Mouse (Mus musculus): Measurements from ENCODE around the gene Wdfy1. TPM values are rescaled to one million over a fixed set of nuclear protein-coding genes. Genes with fewer than 3 reads are reported as not detected.

Wdfy1 gene
- polyA plus RNA-seq, 2 experiments, result 20.8 to 31.1 TPM

DNA sequence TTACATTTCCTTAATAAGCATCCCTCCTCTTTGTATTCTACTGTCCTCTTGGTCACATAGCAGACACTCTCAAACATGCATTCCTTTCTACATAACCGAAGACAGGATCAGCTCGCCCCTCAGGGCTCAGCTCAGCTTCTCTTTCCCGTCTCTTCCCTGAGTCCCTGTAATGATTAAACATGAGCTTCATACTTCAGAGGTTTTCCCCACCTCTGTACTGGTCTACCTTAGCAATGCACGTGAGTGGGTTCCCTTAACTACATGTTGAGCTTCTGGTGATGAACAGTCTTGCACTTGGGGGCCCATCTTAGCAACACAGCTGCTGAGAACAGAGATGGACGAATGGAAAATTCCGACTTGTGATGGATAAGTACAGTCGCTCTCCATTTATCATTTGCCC lies 116.3 kb downstream of the Wdfy1 start:
- ATAC-seq (ENCODE audit: low FRiP score, low read depth) (no peak), DNase-seq (ENCODE audit: low spot score) (no peak)
- peaks cover 7% of the 10 kb centered on the region; the same call in 1 of the 2 replicates for H3K4me1 ChIP-seq (ENCODE audit: control insufficient read depth, insufficient read depth, low read length)
- H3K27me3 ChIP-seq (ENCODE audit: control insufficient read depth, insufficient read depth, low read length), result no peaks in the 10 kb centered on the region
- no peak overlapping the region for H3K4me3 ChIP-seq (replicated peaks; ENCODE audit: low read length)
- no peak overlapping the region for H3K4me2 ChIP-seq (replicated peaks; ENCODE audit: low read depth, low read length, severe bottlenecking)
- 78% methylated on average over 7 of the region's 7 CpGs for WGBS
- no peak overlapping the region for H3K9ac ChIP-seq (ENCODE audit: low read depth, low read length, severe bottlenecking)
- no peaks in the 10 kb centered on the region for H3K36me3 ChIP-seq (ENCODE audit: control insufficient read depth, insufficient read depth, low read length)
- TF ChIP-seq POLR2A (IDR thresholded peaks at IDR 0.05; ENCODE audit: borderline replicate concordance, extremely low read depth, insufficient read depth, insufficient read length), result no peak
- no peak overlapping the region for H3K27ac ChIP-seq (replicated peaks; ENCODE audit: low read depth, low read length)
- H3K9me3 ChIP-seq (ENCODE audit: control insufficient read depth, low read length), result no peaks in the 10 kb centered on the region

DNA sequence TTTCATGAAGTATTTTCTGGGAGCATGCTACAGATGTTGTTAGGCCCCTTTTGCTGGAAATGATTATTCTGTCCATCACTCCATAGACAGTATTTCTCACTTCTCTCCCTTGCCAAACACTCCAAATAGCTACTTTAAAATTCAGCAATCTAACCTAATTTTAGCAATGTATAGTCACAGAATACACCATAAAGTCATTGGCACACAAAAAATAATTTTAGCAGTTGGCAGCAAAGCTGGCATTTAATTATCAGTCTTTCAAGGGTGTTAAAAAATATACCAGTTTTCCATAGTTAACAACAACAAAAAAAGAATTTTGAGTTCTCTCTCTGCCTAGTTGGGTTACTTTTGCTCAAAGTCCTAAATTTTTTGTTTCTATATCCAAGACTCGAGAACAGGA lies 118.5 kb downstream of the Wdfy1 start:
- WGBS, result 29% methylated on average over 1 of the region's 1 CpGs
- Histone ChIP-seq H3K27me3 (ENCODE audit: control insufficient read depth, insufficient read depth, low read length) (no peaks in the 10 kb centered on the region), H3K9me3 (ENCODE audit: control insufficient read depth, low read length) (no peaks in the 10 kb centered on the region), H3K4me3 (replicated peaks; ENCODE audit: low read length) (no peak overlapping the region), H3K4me1 (ENCODE audit: control insufficient read depth, insufficient read depth, low read length) (peaks cover 7% of the 10 kb centered on the region; the same call in 1 of the 2 replicates), H3K9ac (ENCODE audit: low read depth, low read length, severe bottlenecking) (no peak overlapping the region), H3K36me3 (ENCODE audit: control insufficient read depth, insufficient read depth, low read length) (no peaks in the 10 kb centered on the region), H3K4me2 (replicated peaks; ENCODE audit: low read depth, low read length, severe bottlenecking) (no peak overlapping the region), H3K27ac (replicated peaks; ENCODE audit: low read depth, low read length) (no peak overlapping the region)
- no peak for DNase-seq (ENCODE audit: low spot score)
- TF ChIP-seq POLR2A (IDR thresholded peaks at IDR 0.05; ENCODE audit: borderline replicate concordance, extremely low read depth, insufficient read depth, insufficient read length), result no peak
- no peak for ATAC-seq (ENCODE audit: low FRiP score, low read depth)

DNA sequence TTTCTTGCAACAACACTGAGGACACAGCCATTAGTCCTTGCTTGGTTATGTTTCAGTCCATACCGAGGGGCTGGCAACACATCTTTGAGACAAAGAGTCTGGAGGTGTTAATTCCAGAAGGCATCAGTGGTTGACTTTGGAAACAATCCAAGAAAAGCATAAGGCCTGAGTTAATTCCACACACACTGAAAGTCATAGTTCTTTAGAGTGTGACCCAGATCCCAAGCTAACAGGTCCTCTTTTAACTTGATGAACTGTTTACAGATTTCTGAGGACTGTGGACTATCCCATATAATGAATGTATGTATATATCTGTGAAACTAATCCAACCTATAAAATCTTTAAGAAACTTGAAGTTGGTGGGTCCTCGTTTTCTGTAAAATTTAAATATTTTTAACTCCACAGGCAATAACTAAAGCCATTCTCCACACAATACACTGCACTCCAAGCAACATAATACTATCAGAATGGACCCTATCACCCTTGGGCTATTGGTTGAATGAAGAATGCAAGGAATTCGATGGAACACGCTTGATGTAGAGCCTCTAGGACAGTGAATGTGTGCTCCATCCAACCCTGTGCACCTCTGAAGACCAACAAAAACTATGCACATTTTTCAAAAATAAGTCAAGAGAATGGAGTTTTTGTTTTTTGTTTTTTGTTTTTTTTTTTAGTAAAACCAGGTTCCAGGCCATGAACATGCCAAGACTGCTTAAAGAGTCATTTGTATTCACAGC lies 120.0 kb downstream of the Wdfy1 start:
- DNase-seq (ENCODE audit: low spot score) (peak; percentile 48), ATAC-seq (ENCODE audit: low FRiP score, low read depth) (peak; percentile 53; the same call in 1 of the 2 replicates)
- no peaks in the 10 kb centered on the region for H3K9me3 ChIP-seq (ENCODE audit: control insufficient read depth, low read length)
- TF ChIP-seq POLR2A (IDR thresholded peaks at IDR 0.05; ENCODE audit: borderline replicate concordance, extremely low read depth, insufficient read depth, insufficient read length), result no peak
- H3K36me3 ChIP-seq (ENCODE audit: control insufficient read depth, insufficient read depth, low read length), result no peaks in the 10 kb centered on the region
- peaks cover 7% of the 10 kb centered on the region; the same call in 1 of the 2 replicates for H3K4me1 ChIP-seq (ENCODE audit: control insufficient read depth, insufficient read depth, low read length)
- H3K9ac ChIP-seq (ENCODE audit: low read depth, low read length, severe bottlenecking), result no peak overlapping the region
- no peak overlapping the region for H3K4me2 ChIP-seq (replicated peaks; ENCODE audit: low read depth, low read length, severe bottlenecking)
- H3K4me3 ChIP-seq (replicated peaks; ENCODE audit: low read length), result no peak overlapping the region
- 57% methylated on average over 4 of the region's 4 CpGs for WGBS
- no peak overlapping the region for H3K27ac ChIP-seq (replicated peaks; ENCODE audit: low read depth, low read length)
- no peaks in the 10 kb centered on the region for H3K27me3 ChIP-seq (ENCODE audit: control insufficient read depth, insufficient read depth, low read length)

- Histone ChIP-seq H3K36me3 (ENCODE audit: control insufficient read depth, insufficient read depth, low read length) (no peaks in the 10 kb centered on the region), H3K27ac (replicated peaks; ENCODE audit: low read depth, low read length) (no peak overlapping the region), H3K4me3 (replicated peaks; ENCODE audit: low read length) (no peak overlapping the region), H3K4me1 (ENCODE audit: control insufficient read depth, insufficient read depth, low read length) (peaks cover 7% of the 10 kb centered on the region; the same call in 1 of the 2 replicates), H3K27me3 (ENCODE audit: control insufficient read depth, insufficient read depth, low read length) (no peaks in the 10 kb centered on the region), H3K9ac (ENCODE audit: low read depth, low read length, severe bottlenecking) (no peak overlapping the region), H3K4me2 (replicated peaks; ENCODE audit: low read depth, low read length, severe bottlenecking) (no peak overlapping the region), H3K9me3 (ENCODE audit: control insufficient read depth, low read length) (no peaks in the 10 kb centered on the region)
- DNase-seq (ENCODE audit: low spot score) (no peak), ATAC-seq (ENCODE audit: low FRiP score, low read depth) (no peak)
- no peak for TF ChIP-seq POLR2A (IDR thresholded peaks at IDR 0.05; ENCODE audit: borderline replicate concordance, extremely low read depth, insufficient read depth, insufficient read length)
- 89% methylated on average over 2 of the region's 2 CpGs for WGBS
These were observed 121.0 kb downstream of the Wdfy1 start for GRCm38 (mm10) chr1:79654948-79655347.

Other genes starting within 250 kb of the Wdfy1 start
- 6.6 and 9.2 TPM in 2 replicates for gene Ap1s3, start 104.2 kb downstream of the Wdfy1 start, polyA plus RNA-seq (2012; rRNA removed)
- gene Ap1s3, start 104.2 kb downstream of the Wdfy1 start, polyA plus RNA-seq (2014; fragmentation: Nextera tagmentation; extraction: Ambion mirVana), result 0.69 and 0.95 TPM in 2 replicates
- 22.2 and 24.6 TPM in 2 replicates for gene Mrpl44, start 125 bp downstream of the Wdfy1 start, polyA plus RNA-seq (2012; rRNA removed)
- gene Mrpl44, start 125 bp downstream of the Wdfy1 start, polyA plus RNA-seq (2014; fragmentation: Nextera tagmentation; extraction: Ambion mirVana), result 38.1 and 41.2 TPM in 2 replicates
- gene Serpine2, start 85.0 kb upstream of the Wdfy1 start, polyA plus RNA-seq (2012; rRNA removed), result 107 and 117 TPM in 2 replicates
- 159 and 176 TPM in 2 replicates for gene Serpine2, start 85.0 kb upstream of the Wdfy1 start, polyA plus RNA-seq (2014; fragmentation: Nextera tagmentation; extraction: Ambion mirVana)